Mouse (Mus musculus): ENCODE measurements around the gene Yipf7. TPM values are rescaled to one million over a fixed set of nuclear protein-coding genes. Genes with fewer than 3 reads are reported as not detected.

Gene Yipf7
- polyA plus RNA-seq (2014; fragmentation: Illumina TruSeq; extraction: RNeasy Lipid Tissue Mini Kit (QIAGEN cat#74804); ENCODE audit: low read depth, low replicate concordance) = 2.1 TPM

GRCm38 (mm10) chr5:69542489-69542888, at the start of gene Yipf7:
Gene Yipf7 (minus strand): TSS chr5:69542648.

GRCm38 (mm10) chr5:69591640-69592461, 49.4 kb upstream of the Yipf7 start, which contains the start of gene Gnpda2:
Gene Gnpda2 (minus strand): TSS chr5:69592340.

GRCm38 (mm10) chr5:69556628-69557403, 14.4 kb upstream of the Yipf7 start, which contains the start of gene Guf1:
Gene Guf1 (plus strand): TSS chr5:69556923.

Other genes starting within 250 kb of the Yipf7 start
- not detected for gene Kctd8, start 201.0 kb downstream of the Yipf7 start, polyA plus RNA-seq (2014; fragmentation: Illumina TruSeq; extraction: RNeasy Lipid Tissue Mini Kit (QIAGEN cat#74804); ENCODE audit: low read depth, low replicate concordance)
- gene Guf1, start 14.3 kb upstream of the Yipf7 start, polyA plus RNA-seq (2014; fragmentation: Illumina TruSeq; extraction: RNeasy Lipid Tissue Mini Kit (QIAGEN cat#74804); ENCODE audit: low read depth, low replicate concordance) = 17.2 TPM
- 198 TPM for gene Gnpda2, start 49.7 kb upstream of the Yipf7 start, polyA plus RNA-seq (2014; fragmentation: Illumina TruSeq; extraction: RNeasy Lipid Tissue Mini Kit (QIAGEN cat#74804); ENCODE audit: low read depth, low replicate concordance)

Measured in testis, adult 10 weeks (tissue).